Mouse (Mus musculus) brown adipose tissue, adult 24 weeks (tissue): ENCODE data around the gene Atp8a2. TPM values are rescaled to one million over a fixed set of nuclear protein-coding genes. Genes with fewer than 3 reads are reported as not detected.

Experiments used
- H3K27ac ChIP-seq: fragments of 200-500 bp; replicated peaks from 2 replicates; pipeline ENCODE4 v1.5.1; 2012; ENCODE audit warnings: low read depth, mild to moderate bottlenecking, low read length
- H3K4me1 ChIP-seq: fragments of 200-500 bp; 2 replicates; pipeline ENCODE4 v1.6.1; 2012; ENCODE audit warnings: low read length, mixed read lengths; ENCODE audit not compliant: control insufficient read depth, insufficient read depth, insufficient read length
- H3K4me3 ChIP-seq: fragments of 200-500 bp; 2 replicates; pipeline ENCODE4 v1.5.1; 2012; ENCODE audit warnings: low read depth, mild to moderate bottlenecking, low read length, moderate library complexity; ENCODE audit not compliant: insufficient read depth
- polyA plus RNA-seq: library from polyadenylated mRNA; stranded (reverse); fragments of >200 nt; gene quantifications from 2 replicates; pipeline ENCODE4 v1.2.4, GENCODE M21; 2012; ENCODE audit not compliant: missing spikeins, insufficient read depth, insufficient read length

Atp8a2 gene
- 0.13 TPM in 1 of 2 replicates, not detected in the other for polyA plus RNA-seq

- no peak within 1 kb of the TSS for H3K27ac ChIP-seq
- H3K4me3 ChIP-seq, result no peak within 1 kb of the TSS
- no peaks in the 10 kb centered on the region for H3K4me1 ChIP-seq
Observed at GRCm38 (mm10) chr14:60196884-60197283, at the start of gene Atp8a2. Gene Atp8a2, minus strand, starts transcription at chr14:60197179.

DNA sequence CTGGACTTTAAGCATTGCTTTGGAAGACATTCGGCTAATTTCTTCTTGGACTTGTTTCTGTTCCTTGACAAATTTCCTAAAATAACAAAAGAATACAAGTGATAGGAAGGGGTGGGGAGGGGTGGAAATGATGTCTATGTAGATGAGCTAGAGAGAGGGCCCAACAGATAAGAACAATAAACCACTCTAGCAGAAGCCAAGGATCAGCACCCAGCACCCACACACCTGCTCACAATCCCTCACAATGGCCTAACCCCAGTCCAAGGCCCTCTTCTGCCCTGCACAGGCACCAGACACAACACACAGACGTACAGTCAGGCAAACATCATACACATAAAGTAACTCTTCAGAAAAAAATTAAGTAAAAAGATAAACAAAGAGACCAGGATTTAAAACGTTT lies 41.6 kb upstream of the Atp8a2 start:
- H3K27ac ChIP-seq, result no peak overlapping the region
- no peak overlapping the region for H3K4me3 ChIP-seq
- H3K4me1 ChIP-seq, result no peaks in the 10 kb centered on the region

DNA sequence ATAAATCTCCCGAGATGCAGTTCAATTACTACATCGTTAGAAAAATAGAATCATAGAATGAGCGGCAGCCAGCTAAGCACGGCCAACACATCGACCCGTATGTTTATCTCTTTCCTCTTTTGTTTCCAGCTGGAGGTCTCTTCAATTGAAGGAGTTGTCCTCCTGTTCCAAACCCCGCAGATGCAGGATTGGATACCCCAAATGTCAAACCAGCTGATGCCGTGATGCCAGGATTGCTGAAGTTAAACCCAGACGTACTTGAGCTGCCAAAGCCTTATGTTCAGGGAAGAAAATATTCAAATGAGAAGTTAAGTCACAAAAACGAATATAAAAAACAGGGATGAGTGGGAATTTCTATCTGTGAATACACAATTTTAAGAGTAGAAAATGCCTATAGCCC lies 22.9 kb upstream of the Atp8a2 start:
- Histone ChIP-seq H3K4me1 (no peaks in the 10 kb centered on the region), H3K4me3 (no peak overlapping the region), H3K27ac (no peak overlapping the region)

- Histone ChIP-seq H3K4me3 (no peak overlapping the region), H3K4me1 (no peaks in the 10 kb centered on the region), H3K27ac (no peak overlapping the region)
Observed at GRCm38 (mm10) chr14:60217616-60218015, 20.6 kb upstream of the Atp8a2 start.

DNA sequence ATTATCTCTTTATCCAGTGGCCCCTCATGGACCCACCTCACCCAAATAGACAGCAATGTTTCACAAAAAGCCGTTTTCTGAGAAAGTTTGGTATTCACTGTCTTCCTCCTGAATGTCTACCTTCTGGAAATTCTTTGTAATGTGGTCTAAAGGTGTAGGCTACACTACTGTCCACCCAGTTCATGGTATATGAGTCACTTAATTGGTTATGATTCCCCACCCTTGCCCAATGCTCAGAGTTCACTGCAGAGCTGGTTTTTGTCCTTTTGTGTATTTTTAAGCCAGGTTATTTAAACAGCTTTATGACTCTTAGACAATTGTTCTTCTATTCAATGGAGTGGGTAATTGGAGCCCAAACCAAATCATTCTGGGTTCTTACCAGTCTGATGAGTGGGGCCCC lies 19.1 kb upstream of the Atp8a2 start:
- Histone ChIP-seq H3K4me1 (no peaks in the 10 kb centered on the region), H3K4me3 (no peak overlapping the region), H3K27ac (no peak overlapping the region)

DNA sequence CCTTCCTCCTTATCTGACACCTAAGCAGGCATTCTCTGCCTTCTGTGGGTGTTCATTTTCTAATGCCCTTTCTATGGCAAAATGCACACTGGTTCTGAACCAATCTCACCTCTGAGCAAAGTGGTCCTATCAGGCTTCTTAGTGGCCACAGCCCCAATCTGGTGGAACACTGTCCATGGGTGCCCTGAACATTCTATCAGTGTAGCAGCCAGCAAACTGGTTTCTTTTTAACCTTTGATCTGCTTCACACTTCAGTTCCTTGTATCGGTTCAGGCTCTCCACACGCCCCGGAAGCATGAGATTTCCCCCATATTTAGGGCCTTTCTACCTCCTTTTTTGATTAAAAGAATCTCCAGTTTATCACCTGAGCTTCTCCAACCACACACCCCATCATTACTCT lies 18.0 kb upstream of the Atp8a2 start:
- H3K4me3 ChIP-seq, result no peak overlapping the region

DNA sequence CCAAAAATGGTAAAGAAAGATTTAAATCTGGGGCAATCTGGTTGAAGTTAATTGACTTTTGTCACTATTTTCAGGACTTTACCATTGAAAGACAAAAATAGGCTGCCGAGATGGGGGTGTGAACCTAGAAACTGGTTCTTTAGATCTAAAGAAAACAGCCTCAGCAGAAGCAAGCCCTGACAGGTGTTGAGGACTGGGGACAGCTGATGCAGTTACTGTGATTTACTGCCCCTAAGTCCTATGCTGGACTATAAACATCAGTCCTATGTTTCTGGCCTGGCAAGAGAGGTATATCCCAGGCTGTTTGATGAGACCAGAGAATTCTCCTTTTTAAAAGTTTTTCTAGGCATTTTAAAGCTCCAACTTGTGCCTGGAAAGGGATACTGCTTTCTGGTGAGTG lies 17.1 kb upstream of the Atp8a2 start:
- no peak overlapping the region for H3K4me3 ChIP-seq
- no peaks in the 10 kb centered on the region for H3K4me1 ChIP-seq
- H3K27ac ChIP-seq, result no peak overlapping the region

More for the DNA sequence above, 18.0 kb upstream of the Atp8a2 start:
- Histone ChIP-seq H3K27ac (no peak overlapping the region), H3K4me1 (no peaks in the 10 kb centered on the region)

DNA sequence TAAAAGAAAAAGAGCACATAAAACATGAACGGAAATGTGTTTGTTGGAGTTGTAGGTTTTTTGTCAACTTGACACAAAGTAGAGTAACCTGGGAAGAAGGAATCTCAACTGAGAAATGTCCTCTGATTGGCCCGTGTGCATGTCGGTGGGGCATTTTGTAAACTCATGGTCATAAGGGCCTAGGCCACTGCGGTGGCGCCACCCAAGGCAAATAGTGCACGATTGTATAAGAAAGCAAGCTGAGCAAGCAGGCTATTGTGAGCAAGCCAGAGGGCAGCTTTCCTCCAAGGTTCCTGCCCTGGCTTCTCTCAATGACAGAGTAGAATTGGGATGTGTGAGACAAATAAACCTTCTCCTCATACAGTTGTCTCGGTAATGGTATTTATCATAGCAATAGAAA lies 12.2 kb upstream of the Atp8a2 start:
- Histone ChIP-seq H3K27ac (no peak overlapping the region), H3K4me1 (no peaks in the 10 kb centered on the region), H3K4me3 (no peak overlapping the region)

- H3K4me1 ChIP-seq, result no peaks in the 10 kb centered on the region
- no peak overlapping the region for H3K4me3 ChIP-seq
- H3K27ac ChIP-seq, result no peak overlapping the region
Observed at GRCm38 (mm10) chr14:60204993-60205392, 8.0 kb upstream of the Atp8a2 start.

DNA sequence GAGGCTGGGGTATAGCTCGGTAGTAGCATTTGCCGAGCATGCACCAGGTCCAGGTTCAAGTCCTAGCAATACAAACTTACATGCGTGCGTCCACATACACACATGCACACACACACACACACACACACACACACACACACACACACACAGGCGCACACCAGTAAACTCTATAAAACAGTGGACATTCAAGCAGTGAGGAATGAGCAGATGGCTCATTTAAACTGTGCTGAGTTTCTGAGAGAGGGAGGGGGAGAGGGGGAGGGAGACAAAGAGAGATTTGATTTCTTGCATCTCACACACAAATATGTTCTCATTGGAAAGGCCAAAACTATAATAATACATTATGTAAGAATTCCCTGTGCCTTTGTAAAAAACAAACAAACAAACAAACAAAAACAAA lies 980 bp downstream of the Atp8a2 start:
- Histone ChIP-seq H3K4me3 (no peak overlapping the region), H3K27ac (no peak overlapping the region), H3K4me1 (no peaks in the 10 kb centered on the region)

DNA sequence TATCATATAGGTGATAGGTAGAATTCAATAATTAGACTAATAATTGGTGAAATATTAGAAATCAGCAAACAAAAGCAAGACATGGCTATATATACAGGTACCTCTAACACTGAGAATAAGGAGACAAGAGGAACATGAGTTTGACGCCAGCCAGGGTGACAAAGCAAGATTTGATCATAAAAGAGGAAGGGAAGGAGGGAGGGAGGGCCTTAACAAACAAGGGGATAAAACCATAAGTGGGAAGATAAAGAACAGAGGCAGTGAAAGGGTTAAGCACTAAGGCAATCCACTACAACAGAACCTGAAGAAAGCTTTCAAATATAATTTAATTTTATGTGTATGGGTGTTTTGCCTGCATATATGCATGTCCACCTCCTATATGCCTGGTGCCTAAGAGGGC lies 2.4 kb downstream of the Atp8a2 start:
- Histone ChIP-seq H3K4me3 (no peak overlapping the region), H3K27ac (no peak overlapping the region), H3K4me1 (no peaks in the 10 kb centered on the region)

DNA sequence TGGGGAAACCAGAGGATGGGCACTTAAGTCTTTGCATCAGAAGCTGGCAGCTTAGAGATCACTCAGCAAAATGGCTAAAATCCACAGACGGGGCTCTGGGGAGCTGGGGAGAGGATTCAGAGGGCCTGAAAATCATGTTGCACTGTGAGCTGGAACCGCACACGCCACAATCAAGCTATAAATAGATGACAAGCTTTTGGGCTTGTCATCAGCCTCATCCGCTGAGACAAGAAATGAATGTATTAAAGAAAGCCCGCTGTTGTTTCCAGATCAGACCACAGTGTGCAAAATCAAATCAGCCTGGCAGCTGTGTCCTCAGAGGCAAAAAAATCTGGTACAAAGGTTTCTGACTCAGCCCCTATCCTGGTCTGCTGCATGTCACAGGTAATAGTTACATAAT lies 7.2 kb downstream of the Atp8a2 start:
- Histone ChIP-seq H3K27ac (no peak overlapping the region), H3K4me1 (no peaks in the 10 kb centered on the region), H3K4me3 (no peak overlapping the region)

- Histone ChIP-seq H3K27ac (no peak overlapping the region), H3K4me1 (no peaks in the 10 kb centered on the region), H3K4me3 (no peak overlapping the region)
Observed at GRCm38 (mm10) chr14:60188201-60188825, 8.7 kb downstream of the Atp8a2 start.

DNA sequence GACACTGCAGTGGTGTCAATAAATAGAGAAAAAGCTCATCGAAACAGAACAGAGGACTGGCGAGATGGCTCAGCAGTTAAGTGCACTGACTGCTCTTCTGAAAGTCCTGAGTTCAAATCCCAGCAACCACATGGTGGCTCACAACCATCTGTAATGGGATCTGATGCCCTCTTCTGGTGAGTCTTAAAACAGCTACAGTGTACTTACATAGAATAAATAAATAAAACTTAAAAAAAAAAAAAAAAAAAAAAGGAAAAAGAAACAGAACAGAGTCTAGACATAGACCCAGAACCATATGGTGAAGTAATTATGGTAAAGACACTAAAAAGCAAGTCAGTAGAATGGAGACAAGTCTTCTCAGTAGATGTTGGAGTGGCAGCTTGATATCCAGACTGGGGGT lies 15.7 kb downstream of the Atp8a2 start:
- H3K4me1 ChIP-seq, result no peaks in the 10 kb centered on the region
- no peak overlapping the region for H3K4me3 ChIP-seq

GRCm38 (mm10) chr14:60178571-60178955 lies 18.4 kb downstream of the Atp8a2 start:
- Histone ChIP-seq H3K4me1 (no peaks in the 10 kb centered on the region), H3K4me3 (no peak overlapping the region), H3K27ac (no peak overlapping the region)

More for the DNA sequence above, 15.7 kb downstream of the Atp8a2 start:
- H3K27ac ChIP-seq, result no peak overlapping the region

GRCm38 (mm10) chr14:60177614-60178570 lies 19.1 kb downstream of the Atp8a2 start:
- H3K27ac ChIP-seq, result no peak overlapping the region
- peak overlapping the region; percentile 51 for H3K4me3 ChIP-seq
- H3K4me1 ChIP-seq, result no peaks in the 10 kb centered on the region
